Mouse (Mus musculus) liver, embryonic 14.5 days (tissue): ENCODE results near the gene Zfp771. TPM values are rescaled to one million over a fixed set of nuclear protein-coding genes. Genes with fewer than 3 reads are reported as not detected.

Source experiments
- ATAC-seq: fragments of 200-750 bp; cut with Nextera tagmentation; 2 replicates; pipeline ENCODE4 v1.8.0; 2017; ENCODE audit warnings: moderate number of reproducible peaks, mild to moderate bottlenecking, moderate library complexity; ENCODE audit not compliant: insufficient read depth
- DNase-seq, 3 experiments: peaks; one replicate each; pipeline ENCODE4 v3.0.0-alpha.2; 2012 to 2013; ENCODE audit warnings: low read depth in 3 of 3, low spot score in 3 of 3
- H3K27ac ChIP-seq: fragments of 300-500 bp; sonication (generic); 2 replicates; pipeline ENCODE4 v1.5.1; 2014; ENCODE audit warnings: moderate library complexity, mild to moderate bottlenecking, control low read depth, inconsistent platforms
- H3K27me3 ChIP-seq: fragments of 300-500 bp; sonication (generic); 2 replicates; pipeline ENCODE4 v1.6.1; 2014; ENCODE audit warnings: mild to moderate bottlenecking, low read length, moderate library complexity; ENCODE audit not compliant: control insufficient read depth, insufficient read depth
- H3K36me3 ChIP-seq: fragments of 300-500 bp; sonication (generic); replicated peaks from 2 replicates; pipeline ENCODE4 v1.6.1; 2014; ENCODE audit warnings: low read depth; ENCODE audit not compliant: control insufficient read depth, insufficient read depth
- H3K4me1 ChIP-seq, 2 experiments: fragments of 200-500 bp in 1 of 2; fragments of 300-500 bp in 1 of 2; sonication (generic) in 1 of 2; replicated peaks; 2 replicates each; pipeline ENCODE4 v1.6.1; 2012 to 2014; ENCODE audit warnings: antibody characterized with exemption in 1 of 2, inconsistent platforms in 1 of 2, low read length in 1 of 2; ENCODE audit not compliant: control insufficient read depth in 2 of 2, insufficient read depth in 2 of 2
- H3K4me2 ChIP-seq: fragments of 300-500 bp; sonication (generic); 2 replicates; pipeline ENCODE4 v1.6.1; 2014; ENCODE audit warnings: low read depth, mild to moderate bottlenecking, control low read depth, moderate library complexity
- H3K4me3 ChIP-seq, 2 experiments: fragments of 200-500 bp in 1 of 2; fragments of 300-500 bp in 1 of 2; sonication (generic) in 1 of 2; 2 replicates each; pipeline ENCODE4 v1.5.1; 2012 to 2014; ENCODE audit warnings: low read depth in 2 of 2, low read length in 2 of 2, mild to moderate bottlenecking in 2 of 2, control low read depth in 1 of 2, inconsistent platforms in 1 of 2, moderate library complexity in 1 of 2; ENCODE audit not compliant: insufficient read depth in 1 of 2
- H3K9ac ChIP-seq: fragments of 300-500 bp; sonication (generic); replicated peaks from 2 replicates; pipeline ENCODE4 v1.6.1; 2014; ENCODE audit warnings: mild to moderate bottlenecking, control low read depth, moderate library complexity
- H3K9me3 ChIP-seq: fragments of 300-500 bp; sonication (generic); 2 replicates; pipeline ENCODE4 v1.6.1; 2016; ENCODE audit warnings: low read length, mixed read lengths; ENCODE audit not compliant: control insufficient read depth
- CTCF ChIP-seq: IDR thresholded peaks from 2 replicates; pipeline ENCODE4 v1.5.1; 2016; ENCODE audit warnings: antibody characterized with exemption, low read depth, control low read depth
- EP300 ChIP-seq: IDR thresholded peaks from 2 replicates; pipeline ENCODE4 v1.6.1; 2016; ENCODE audit warnings: antibody characterized with exemption, low read depth
- WGBS: fragments of 180-500 bp; shearing (Covaris S2); extraction: QIAGEN DNeasy Blood & Tissue Kit; methylation state at CpG from one replicate; pipeline ENCODE4 v1.1.7; 2014; ENCODE audit not compliant: insufficient replicate concordance; 5-methylcytosine and 5-hydroxymethylcytosine counted together
- polyA plus RNA-seq, 2 experiments: library from polyadenylated mRNA; depleted of rRNA in 1 of 2; stranded (reverse) in 1 of 2; unstranded in 1 of 2; fragments of >200 nt; fragmentation: Nextera tagmentation in 1 of 2; extraction: Ambion mirVana in 1 of 2; gene quantifications; 2 replicates each; pipeline versions ENCODE4 v1.2.1 to v1.2.3; 2012 to 2014

The Zfp771 gene
- polyA plus RNA-seq, 2 experiments: 11.0 to 19.6 TPM

- Histone ChIP-seq H3K4me2 (no peak overlapping the region), H3K4me3 (no peak overlapping the region), H3K27me3 (no peaks in the 10 kb centered on the region), H3K36me3 (no peaks in the 10 kb centered on the region), H3K9me3 (no peaks in the 10 kb centered on the region), H3K27ac (no peak overlapping the region), H3K4me1 (peaks cover 0 to 17% of the 10 kb centered on the region in 2 experiments; a peak in 2 of 4 replicates), H3K9ac (no peak overlapping the region)
- TF ChIP-seq CTCF (no peak), EP300 (no peak)
- WGBS: 46% methylated on average over 2 of the region's 2 CpGs
- DNase-seq (no peak), ATAC-seq (no peak)
These were observed 38.1 kb downstream of the Zfp771 start for GRCm38 (mm10) chr7:127282190-127282589.

DNA sequence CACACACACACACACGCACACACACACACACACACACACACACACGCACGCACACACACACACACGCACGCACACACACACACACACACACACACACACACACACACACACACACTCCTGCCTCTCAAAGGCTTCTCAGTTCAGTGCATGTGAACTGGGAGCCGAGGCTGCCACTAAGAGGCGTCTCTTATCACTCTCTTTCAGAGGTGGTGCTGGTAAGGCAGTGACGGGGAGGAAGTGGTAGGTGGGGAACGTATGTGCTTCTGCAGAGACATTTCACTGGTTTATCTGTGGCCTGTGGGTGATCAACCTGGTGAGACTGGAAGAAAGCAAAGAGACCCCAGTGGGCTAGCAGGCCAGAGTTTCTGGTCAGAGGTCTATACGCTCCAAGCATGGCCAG is 41.1 kb downstream of the Zfp771 start:
- H3K4me1 ChIP-seq: peaks cover 0 to 12% of the 10 kb centered on the region in 2 experiments; a peak in 2 of 4 replicates
- no peak overlapping the region for H3K27ac ChIP-seq
- no peak overlapping the region for H3K4me2 ChIP-seq
- no peak overlapping the region for H3K4me3 ChIP-seq
- no peaks in the 10 kb centered on the region for H3K27me3 ChIP-seq
- 14% methylated on average over 5 of the region's 10 CpGs for WGBS
- no peak overlapping the region for H3K9ac ChIP-seq
- no peak for TF ChIP-seq EP300
- TF ChIP-seq CTCF: peak; percentile 27; the same call in 1 of the 2 replicates
- ATAC-seq (peak; percentile 83), DNase-seq (no peak)
- no peaks in the 10 kb centered on the region for H3K9me3 ChIP-seq
- no peaks in the 10 kb centered on the region for H3K36me3 ChIP-seq

- Histone ChIP-seq H3K4me1 (peaks cover 0 to 7% of the 10 kb centered on the region in 2 experiments; a peak in 2 of 4 replicates), H3K9ac (no peak overlapping the region), H3K4me2 (no peak overlapping the region), H3K27ac (no peak overlapping the region), H3K4me3 (no peak overlapping the region), H3K27me3 (no peaks in the 10 kb centered on the region), H3K36me3 (no peaks in the 10 kb centered on the region), H3K9me3 (no peaks in the 10 kb centered on the region)
- TF ChIP-seq CTCF (no peak), EP300 (no peak)
- WGBS: 58% methylated on average over 1 of the region's 1 CpGs
- DNase-seq (no peak), ATAC-seq (no peak)
These were observed 43.9 kb downstream of the Zfp771 start for GRCm38 (mm10) chr7:127287940-127288339.

DNA sequence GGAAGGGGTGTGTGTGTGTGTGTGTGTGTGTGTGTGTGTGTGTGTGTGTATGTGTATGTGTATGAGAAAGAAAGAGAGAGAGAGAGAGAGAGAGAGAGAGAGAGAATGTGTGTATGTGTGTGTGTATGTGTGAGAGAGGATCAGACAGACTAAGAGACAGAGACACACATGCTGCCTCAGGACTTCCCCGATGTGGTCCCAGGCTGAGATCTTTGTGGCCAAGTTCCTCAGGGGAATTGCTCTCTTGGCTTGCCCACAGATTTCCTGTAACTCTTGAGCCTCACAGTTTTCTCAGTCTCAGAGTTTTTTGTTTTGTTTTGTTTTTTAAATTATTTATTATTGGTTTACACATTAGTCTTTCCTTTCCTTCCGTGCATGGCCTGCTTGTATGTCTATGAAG is 45.2 kb downstream of the Zfp771 start:
- no peaks in the 10 kb centered on the region for H3K36me3 ChIP-seq
- no peaks in the 10 kb centered on the region for H3K27me3 ChIP-seq
- no peak for DNase-seq
- TF ChIP-seq EP300 (no peak), CTCF (no peak)
- 40% methylated on average over 2 of the region's 2 CpGs for WGBS
- H3K9ac ChIP-seq: no peak overlapping the region
- H3K4me2 ChIP-seq: no peak overlapping the region
- peaks cover 0 to 7% of the 10 kb centered on the region in 2 experiments; a peak in 2 of 4 replicates for H3K4me1 ChIP-seq
- H3K9me3 ChIP-seq: no peaks in the 10 kb centered on the region
- H3K27ac ChIP-seq: no peak overlapping the region
- H3K4me3 ChIP-seq: no peak overlapping the region
- ATAC-seq: no peak

DNA sequence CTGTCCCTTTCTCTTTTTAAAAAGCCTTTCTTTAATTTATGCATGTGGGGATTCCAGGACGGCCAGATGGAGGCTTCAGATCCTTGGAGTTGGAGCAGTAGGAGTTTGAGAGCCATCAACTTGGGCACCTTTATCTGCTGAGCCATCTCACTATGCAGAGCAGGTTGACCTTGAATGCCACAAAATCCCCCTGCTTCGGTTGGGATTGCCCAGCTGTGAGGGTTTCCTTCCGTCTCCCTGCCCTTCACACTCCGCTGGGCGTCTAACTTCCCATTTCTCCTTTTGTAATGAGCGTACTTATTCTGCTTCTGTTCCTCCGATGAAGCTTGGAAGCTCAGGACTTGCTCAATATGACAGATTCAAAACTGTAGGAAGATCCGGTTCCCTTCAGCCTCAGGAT is 46.1 kb downstream of the Zfp771 start:
- TF ChIP-seq CTCF (no peak), EP300 (no peak)
- ATAC-seq (no peak), DNase-seq (no peak)
- Histone ChIP-seq H3K4me2 (no peak overlapping the region), H3K4me1 (peaks cover 0 to 4% of the 10 kb centered on the region in 2 experiments; a peak in 2 of 4 replicates), H3K27ac (no peak overlapping the region), H3K9ac (no peak overlapping the region), H3K27me3 (no peaks in the 10 kb centered on the region), H3K9me3 (no peaks in the 10 kb centered on the region), H3K36me3 (no peaks in the 10 kb centered on the region), H3K4me3 (no peak overlapping the region)
- WGBS: 34% methylated on average over 8 of the region's 8 CpGs
